Mouse (Mus musculus) limb, embryonic 11.5 days (tissue): ENCODE data around the gene Med7. TPM values are rescaled to one million over a fixed set of nuclear protein-coding genes. Genes with fewer than 3 reads are reported as not detected.

ENCODE experiments used
- ATAC-seq: fragments of 200-750 bp; cut with Nextera tagmentation; 2 replicates; pipeline ENCODE4 v1.8.0; 2017; ENCODE audit warnings: low read depth; ENCODE audit not compliant: insufficient number of reproducible peaks, low FRiP score, low TSS enrichment
- DNase-seq: peaks from one replicate; pipeline ENCODE4 v3.0.0-alpha.2; 2015; ENCODE audit warnings: low spot score
- H3K27ac ChIP-seq: fragments of 300-500 bp; sonication (generic); replicated peaks from 2 replicates; pipeline ENCODE4 v1.5.1; 2014; ENCODE audit warnings: low read depth, mild to moderate bottlenecking, low read length
- H3K27me3 ChIP-seq: fragments of 300-500 bp; sonication (generic); 2 replicates; pipeline ENCODE4 v1.6.1; 2014; ENCODE audit warnings: mild to moderate bottlenecking, low read length, mixed read lengths; ENCODE audit not compliant: control insufficient read depth, insufficient read depth
- H3K36me3 ChIP-seq: fragments of 300-500 bp; sonication (generic); 2 replicates; pipeline ENCODE4 v1.6.1; 2014; ENCODE audit warnings: mild to moderate bottlenecking, low read length, moderate library complexity, mixed read lengths; ENCODE audit not compliant: control insufficient read depth, insufficient read depth
- H3K4me1 ChIP-seq: fragments of 300-500 bp; sonication (generic); 2 replicates; pipeline ENCODE4 v1.6.1; 2014; ENCODE audit warnings: low read length, mixed read lengths; ENCODE audit not compliant: control insufficient read depth, insufficient read depth
- H3K4me2 ChIP-seq: fragments of 300-500 bp; sonication (generic); 2 replicates; pipeline ENCODE4 v1.6.1; 2014; ENCODE audit warnings: low read depth, mild to moderate bottlenecking, moderate library complexity; ENCODE audit not compliant: severe bottlenecking
- H3K4me3 ChIP-seq: fragments of 300-500 bp; sonication (generic); 2 replicates; pipeline ENCODE4 v1.5.1; 2014; ENCODE audit warnings: low read depth, low read length
- H3K9ac ChIP-seq: fragments of 300-500 bp; sonication (generic); 2 replicates; pipeline ENCODE4 v1.6.1; 2014; ENCODE audit warnings: mild to moderate bottlenecking, low read length
- H3K9me3 ChIP-seq: fragments of 300-500 bp; sonication (generic); 2 replicates; pipeline ENCODE4 v1.6.1; 2016; ENCODE audit warnings: low read length; ENCODE audit not compliant: control insufficient read depth
- WGBS: fragments of 180-500 bp; shearing (Covaris S2); extraction: QIAGEN DNeasy Blood & Tissue Kit; methylation state at CpG from one replicate; pipeline ENCODE4 v1.1.7; 2014; 5-methylcytosine and 5-hydroxymethylcytosine counted together
- polyA plus RNA-seq: library from polyadenylated mRNA; unstranded; fragments of >200 nt; fragmentation: Nextera tagmentation; extraction: Ambion mirVana; gene quantifications from 2 replicates; pipeline ENCODE4 v1.2.1, GENCODE M21; 2014

Gene Med7
- polyA plus RNA-seq, 1 experiment from 2014 or later: 109 TPM

DNA sequence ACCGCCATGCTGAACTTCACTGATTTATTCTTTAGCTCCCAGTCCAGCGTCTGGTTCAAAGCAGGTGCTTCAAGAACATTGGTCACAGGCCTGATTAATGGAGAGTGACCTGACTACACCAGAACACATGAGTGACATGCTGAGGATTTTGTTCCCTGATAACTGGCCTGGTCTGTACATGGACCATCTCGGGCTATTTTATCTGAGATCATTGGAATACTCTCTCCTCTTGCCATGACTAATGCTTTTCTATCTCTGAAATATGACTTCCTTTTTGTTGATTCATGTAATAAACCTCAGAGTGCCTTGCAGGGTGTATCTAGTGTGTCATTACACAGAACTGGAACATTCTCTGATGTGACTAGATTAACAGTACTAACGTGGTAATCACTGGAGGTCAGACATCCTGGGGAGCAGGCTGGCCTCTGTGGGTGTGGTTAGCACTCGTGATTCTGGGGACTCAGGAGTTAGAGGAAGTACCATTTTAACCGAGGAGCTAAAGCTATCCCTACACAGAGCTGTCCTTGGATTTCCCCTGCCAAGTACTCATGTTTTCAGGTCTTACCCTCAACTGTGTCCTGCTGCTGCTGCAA is 17.8 kb downstream of the Med7 start, which contains the start of gene Havcr2:
Havcr2 (plus strand) TSS at position 483 of the 593 bp plus-strand sequence.
- no peak within 1 kb of the TSS for H3K4me2 ChIP-seq
- no peak for ATAC-seq
- no peaks in the 10 kb centered on the region for H3K9me3 ChIP-seq
- H3K27me3 ChIP-seq: no peaks in the 10 kb centered on the region
- no peak within 1 kb of the TSS for H3K4me3 ChIP-seq
- no peaks in the 10 kb centered on the region for H3K4me1 ChIP-seq
- WGBS: 76% methylated on average over 6 of the region's 6 CpGs
- no peak within 1 kb of the TSS for H3K27ac ChIP-seq
- H3K9ac ChIP-seq: no peak within 1 kb of the TSS
- DNase-seq: no peak
- H3K36me3 ChIP-seq: no peaks in the 10 kb centered on the region

DNA sequence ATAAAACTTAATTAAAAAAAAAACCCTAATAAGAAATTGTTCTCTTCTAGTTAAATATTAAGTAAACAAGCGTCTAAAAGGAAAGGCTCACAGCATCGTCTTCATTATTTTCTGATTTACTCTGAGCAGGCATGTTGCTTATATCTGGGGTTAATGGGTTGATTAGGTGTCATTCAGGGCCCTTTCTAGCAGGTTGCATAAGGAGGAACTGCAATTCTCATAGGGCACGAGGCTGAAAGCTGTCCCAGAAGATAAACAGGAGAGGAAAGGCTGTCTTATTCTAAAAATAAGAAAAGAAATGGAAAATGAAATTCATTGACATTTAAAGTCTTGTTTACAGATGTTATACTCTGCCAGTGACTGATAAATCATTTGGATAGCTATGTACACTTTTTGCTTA is 23.2 kb downstream of the Med7 start:
- DNase-seq: no peak

DNA sequence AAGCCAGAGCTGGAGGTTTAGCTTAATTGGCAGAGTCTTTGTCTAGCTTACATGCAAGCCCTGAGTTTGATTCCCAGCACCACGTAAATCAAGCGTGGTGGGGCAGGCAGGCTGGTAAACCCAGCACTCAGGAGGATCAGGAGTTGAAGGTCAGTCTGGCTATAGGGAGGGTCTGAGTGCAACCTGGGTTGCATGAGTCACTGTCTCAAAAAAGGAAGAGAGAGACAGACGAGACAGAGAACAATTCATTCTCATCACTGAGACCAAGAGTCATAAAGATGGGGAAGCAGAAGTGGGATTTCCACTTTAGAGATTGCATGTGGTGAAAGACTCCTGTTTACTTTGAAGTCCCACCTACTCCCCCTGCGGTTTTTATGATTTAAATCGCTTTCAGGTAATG is 24.6 kb downstream of the Med7 start:
- Histone ChIP-seq H3K4me1 (no peaks in the 10 kb centered on the region), H3K27me3 (no peaks in the 10 kb centered on the region), H3K4me3 (no peak overlapping the region), H3K9me3 (no peaks in the 10 kb centered on the region), H3K27ac (no peak overlapping the region), H3K36me3 (no peaks in the 10 kb centered on the region), H3K9ac (no peak overlapping the region), H3K4me2 (no peak overlapping the region)
- ATAC-seq (no peak), DNase-seq (no peak)
- WGBS: 65% methylated on average over 5 of the region's 5 CpGs

More for the DNA sequence above, 23.2 kb downstream of the Med7 start:
- no peaks in the 10 kb centered on the region for H3K36me3 ChIP-seq
- no peak for ATAC-seq
- 74% methylated on average over 3 of the region's 3 CpGs for WGBS
- no peak overlapping the region for H3K4me3 ChIP-seq
- H3K27ac ChIP-seq: no peak overlapping the region
- no peaks in the 10 kb centered on the region for H3K4me1 ChIP-seq
- H3K4me2 ChIP-seq: no peak overlapping the region
- no peak overlapping the region for H3K9ac ChIP-seq
- no peaks in the 10 kb centered on the region for H3K9me3 ChIP-seq
- no peaks in the 10 kb centered on the region for H3K27me3 ChIP-seq

DNA sequence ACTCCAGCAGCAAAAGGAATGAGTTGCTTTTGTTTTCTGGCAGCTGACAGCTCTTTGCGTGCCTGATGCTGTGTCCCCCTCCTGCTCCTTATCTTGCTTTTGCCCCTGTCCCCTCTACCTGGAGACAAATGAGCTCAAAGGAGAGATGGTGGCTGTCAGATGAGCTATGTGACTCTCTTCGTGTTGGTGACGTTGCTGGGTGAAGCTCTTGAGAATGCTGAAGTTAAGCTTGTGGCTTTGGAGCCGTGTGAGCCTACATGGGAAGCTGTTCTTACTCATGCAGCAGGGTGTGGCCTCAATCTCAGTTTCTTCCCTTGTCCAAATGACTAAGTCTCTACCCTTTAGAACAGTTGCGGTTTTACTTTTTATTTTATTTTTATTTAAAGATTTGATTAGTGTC is 25.2 kb downstream of the Med7 start:
- no peaks in the 10 kb centered on the region for H3K4me1 ChIP-seq
- 75% methylated on average over 5 of the region's 5 CpGs for WGBS

DNA sequence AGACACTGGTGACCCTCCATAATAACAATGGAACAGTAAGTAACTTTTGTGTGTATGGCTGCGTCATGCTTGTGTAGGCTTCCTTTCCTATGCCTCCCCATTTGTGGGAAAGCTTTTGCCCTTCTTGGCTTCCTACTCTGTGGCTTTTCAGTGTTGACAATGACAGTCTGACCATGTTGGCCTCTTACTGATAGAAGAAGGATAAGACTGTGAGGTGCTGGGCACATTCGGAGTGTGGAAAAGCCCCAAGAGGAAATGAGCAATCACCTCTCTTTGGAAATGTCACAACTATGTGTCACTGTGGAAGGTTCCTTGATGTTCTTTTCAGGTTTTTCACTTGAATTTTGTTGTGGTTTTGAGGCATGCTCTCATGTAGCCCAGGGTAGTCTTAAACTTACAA is 30.2 kb downstream of the Med7 start:
- Histone ChIP-seq H3K9ac (no peak overlapping the region), H3K4me2 (no peak overlapping the region), H3K27ac (no peak overlapping the region), H3K27me3 (no peaks in the 10 kb centered on the region), H3K4me1 (no peaks in the 10 kb centered on the region), H3K4me3 (no peak overlapping the region), H3K9me3 (no peaks in the 10 kb centered on the region), H3K36me3 (no peaks in the 10 kb centered on the region)
- WGBS: 92% methylated on average over 2 of the region's 2 CpGs
- DNase-seq (no peak), ATAC-seq (no peak)

More for the DNA sequence above, 25.2 kb downstream of the Med7 start:
- Histone ChIP-seq H3K9ac (no peak overlapping the region), H3K27ac (no peak overlapping the region), H3K9me3 (no peaks in the 10 kb centered on the region), H3K27me3 (no peaks in the 10 kb centered on the region), H3K4me3 (no peak overlapping the region), H3K4me2 (no peak overlapping the region), H3K36me3 (no peaks in the 10 kb centered on the region)
- no peak for ATAC-seq
- DNase-seq: no peak

DNA sequence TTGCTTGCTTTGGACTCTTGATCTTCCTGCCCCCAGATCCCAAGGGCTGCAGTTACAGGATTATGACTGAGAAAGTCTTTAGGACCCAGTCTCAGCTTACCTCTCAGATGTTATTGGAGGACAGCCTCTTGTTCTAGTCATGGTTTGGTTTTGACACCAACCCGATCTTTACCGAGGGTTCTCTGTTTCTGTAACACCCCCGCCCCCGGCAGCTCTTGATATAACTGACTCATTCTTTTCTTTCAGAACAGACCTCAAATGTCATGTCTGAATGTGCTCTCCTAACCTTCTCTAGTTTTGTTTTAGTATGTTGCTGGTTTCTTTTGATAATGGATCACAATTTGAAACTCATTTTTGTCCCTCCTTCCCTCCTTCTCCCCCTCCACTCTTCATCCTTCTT is 37.5 kb downstream of the Med7 start:
- no peaks in the 10 kb centered on the region for H3K4me1 ChIP-seq
- 90% methylated on average over 4 of the region's 4 CpGs for WGBS
- H3K9me3 ChIP-seq: no peaks in the 10 kb centered on the region
- DNase-seq (no peak), ATAC-seq (no peak)
- no peaks in the 10 kb centered on the region for H3K36me3 ChIP-seq
- no peak overlapping the region for H3K4me2 ChIP-seq
- no peaks in the 10 kb centered on the region for H3K27me3 ChIP-seq
- H3K27ac ChIP-seq: no peak overlapping the region
- H3K9ac ChIP-seq: no peak overlapping the region
- no peak overlapping the region for H3K4me3 ChIP-seq

DNA sequence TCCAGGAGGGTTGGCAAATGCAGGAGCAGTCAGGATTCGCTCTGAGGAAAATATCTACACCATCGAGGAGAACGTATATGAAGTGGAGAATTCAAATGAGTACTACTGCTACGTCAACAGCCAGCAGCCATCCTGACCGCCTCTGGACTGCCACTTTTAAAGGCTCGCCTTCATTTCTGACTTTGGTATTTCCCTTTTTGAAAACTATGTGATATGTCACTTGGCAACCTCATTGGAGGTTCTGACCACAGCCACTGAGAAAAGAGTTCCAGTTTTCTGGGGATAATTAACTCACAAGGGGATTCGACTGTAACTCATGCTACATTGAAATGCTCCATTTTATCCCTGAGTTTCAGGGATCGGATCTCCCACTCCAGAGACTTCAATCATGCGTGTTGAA is 42.6 kb downstream of the Med7 start:
- Histone ChIP-seq H3K4me3 (no peak overlapping the region), H3K27ac (no peak overlapping the region), H3K27me3 (no peaks in the 10 kb centered on the region), H3K4me2 (no peak overlapping the region), H3K9me3 (no peaks in the 10 kb centered on the region), H3K9ac (no peak overlapping the region), H3K36me3 (no peaks in the 10 kb centered on the region), H3K4me1 (no peaks in the 10 kb centered on the region)
- DNase-seq (no peak), ATAC-seq (no peak)
- 89% methylated on average over 9 of the region's 9 CpGs for WGBS

DNA sequence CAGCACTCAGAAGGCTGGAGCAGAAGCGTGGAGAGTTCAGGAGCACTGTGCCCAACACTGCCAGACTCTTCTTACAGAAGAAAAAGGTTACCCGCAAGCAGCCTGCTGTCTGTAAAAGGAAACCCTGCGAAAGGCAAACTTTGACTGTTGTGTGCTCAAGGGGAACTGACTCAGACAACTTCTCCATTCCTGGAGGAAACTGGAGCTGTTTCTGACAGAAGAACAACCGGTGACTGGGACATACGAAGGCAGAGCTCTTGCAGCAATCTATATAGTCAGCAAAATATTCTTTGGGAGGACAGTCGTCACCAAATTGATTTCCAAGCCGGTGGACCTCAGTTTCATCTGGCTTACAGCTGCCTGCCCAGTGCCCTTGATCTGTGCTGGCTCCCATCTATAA is 43.8 kb downstream of the Med7 start:
- Histone ChIP-seq H3K9ac (no peak overlapping the region), H3K27me3 (no peaks in the 10 kb centered on the region), H3K9me3 (no peaks in the 10 kb centered on the region), H3K4me1 (no peaks in the 10 kb centered on the region), H3K4me2 (no peak overlapping the region), H3K27ac (no peak overlapping the region), H3K4me3 (no peak overlapping the region), H3K36me3 (no peaks in the 10 kb centered on the region)
- ATAC-seq (no peak), DNase-seq (no peak)
- WGBS: 67% methylated on average over 7 of the region's 7 CpGs

DNA sequence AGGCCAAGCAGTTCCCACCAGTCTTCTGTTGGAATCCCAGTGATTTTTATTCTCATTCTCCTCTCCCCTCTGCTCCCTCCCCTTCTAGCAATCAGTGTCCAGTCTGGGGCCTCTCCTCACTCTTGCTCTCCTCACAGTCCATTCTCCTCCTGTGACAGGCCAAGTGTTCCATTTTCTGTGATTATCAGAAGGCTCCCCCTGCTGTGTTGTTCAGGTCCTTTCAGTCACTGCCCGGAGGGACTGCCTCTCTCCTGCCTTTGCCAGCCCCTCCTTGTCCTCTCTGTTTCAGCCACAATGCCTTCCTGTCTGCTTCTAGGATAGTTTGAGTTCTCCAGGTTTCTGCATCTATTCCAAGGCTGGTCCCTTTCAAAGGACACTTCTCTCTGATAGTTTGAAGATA is 51.5 kb downstream of the Med7 start:
- no peaks in the 10 kb centered on the region for H3K9me3 ChIP-seq
- no peak overlapping the region for H3K4me3 ChIP-seq
- 52% methylated on average over 1 of the region's 1 CpGs for WGBS
- no peaks in the 10 kb centered on the region for H3K36me3 ChIP-seq
- H3K4me2 ChIP-seq: no peak overlapping the region
- ATAC-seq: no peak
- no peak overlapping the region for H3K9ac ChIP-seq
- no peak overlapping the region for H3K27ac ChIP-seq
- no peak for DNase-seq
- no peaks in the 10 kb centered on the region for H3K4me1 ChIP-seq
- H3K27me3 ChIP-seq: no peaks in the 10 kb centered on the region
